Mouse (Mus musculus) midbrain, embryonic 15.5 days (tissue): ENCODE data around the gene Gpc6. TPM values are rescaled to one million over a fixed set of nuclear protein-coding genes. Genes with fewer than 3 reads are reported as not detected.

Source experiments
- ATAC-seq: fragments of 200-750 bp; cut with Nextera tagmentation; replicated peaks from 2 replicates; pipeline ENCODE4 v1.8.0; 2017; ENCODE audit warnings: moderate TSS enrichment
- H3K27ac ChIP-seq: fragments of 300-500 bp; sonication (generic); 2 replicates; pipeline ENCODE4 v1.5.1; 2015; ENCODE audit warnings: mild to moderate bottlenecking, inconsistent platforms
- H3K27me3 ChIP-seq: fragments of 300-500 bp; sonication (generic); replicated peaks from 2 replicates; pipeline ENCODE4 v1.6.1; 2015; ENCODE audit warnings: inconsistent platforms
- H3K36me3 ChIP-seq: fragments of 300-500 bp; sonication (generic); replicated peaks from 2 replicates; pipeline ENCODE4 v1.6.1; 2015; ENCODE audit warnings: inconsistent platforms
- H3K4me1 ChIP-seq: fragments of 300-500 bp; sonication (generic); 2 replicates; pipeline ENCODE4 v1.6.1; 2015; ENCODE audit warnings: inconsistent platforms
- H3K4me2 ChIP-seq: fragments of 300-500 bp; sonication (generic); 2 replicates; pipeline ENCODE4 v1.6.1; 2015; ENCODE audit warnings: inconsistent platforms, mild to moderate bottlenecking, moderate library complexity
- H3K4me3 ChIP-seq: fragments of 300-500 bp; sonication (generic); 2 replicates; pipeline ENCODE4 v1.5.1; 2015; ENCODE audit warnings: mild to moderate bottlenecking, inconsistent platforms
- H3K9ac ChIP-seq: fragments of 300-500 bp; sonication (generic); 2 replicates; pipeline ENCODE4 v1.6.1; 2015; ENCODE audit warnings: mild to moderate bottlenecking, inconsistent platforms
- H3K9me3 ChIP-seq: fragments of 300-500 bp; sonication (generic); 2 replicates; pipeline ENCODE4 v1.6.1; 2016; ENCODE audit warnings: inconsistent platforms
- WGBS: fragments of 180-500 bp; shearing (Covaris S2); methylation state at CpG from one replicate; pipeline ENCODE4 v1.1.7; 2015; ENCODE audit warnings: mixed read lengths; 5-methylcytosine and 5-hydroxymethylcytosine counted together
- polyA plus RNA-seq: library from polyadenylated mRNA; unstranded; fragments of >200 nt; fragmentation: Nextera tagmentation; extraction: Ambion mirVana; gene quantifications from 2 replicates; pipeline ENCODE4 v1.2.1, GENCODE M21; 2015

Gpc6 gene
- polyA plus RNA-seq, 1 experiment from 2014 or later: 21.1 TPM

DNA sequence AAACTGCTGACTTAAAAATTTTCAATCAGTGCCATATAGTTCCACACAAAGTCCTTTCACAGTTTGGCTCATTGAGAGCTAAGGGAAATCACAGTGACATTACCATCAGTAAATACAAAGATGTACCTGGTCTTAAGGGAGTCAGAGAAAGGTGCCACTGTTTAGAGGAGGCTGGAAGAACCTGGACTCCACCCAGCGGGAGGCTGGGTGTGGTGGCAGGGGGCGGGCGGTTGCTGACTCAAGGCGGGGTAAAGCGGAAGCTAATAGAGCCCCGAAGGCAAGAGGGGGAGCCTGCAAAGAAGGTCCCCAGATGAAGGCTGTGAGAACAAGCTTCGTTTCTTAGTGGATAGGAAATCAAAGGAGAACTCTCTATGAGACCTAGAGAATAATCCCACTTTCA, 861.5 kb downstream of the Gpc6 start:
- no peak for ATAC-seq
- Histone ChIP-seq H3K27ac (no peak overlapping the region), H3K4me1 (peaks cover 7% of the 10 kb centered on the region), H3K4me3 (no peak overlapping the region), H3K9me3 (no peaks in the 10 kb centered on the region), H3K27me3 (no peaks in the 10 kb centered on the region), H3K36me3 (no peaks in the 10 kb centered on the region), H3K4me2 (no peak overlapping the region; the same call in 1 of the 2 replicates), H3K9ac (no peak overlapping the region)
- 39% methylated on average over 7 of the region's 7 CpGs for WGBS

DNA sequence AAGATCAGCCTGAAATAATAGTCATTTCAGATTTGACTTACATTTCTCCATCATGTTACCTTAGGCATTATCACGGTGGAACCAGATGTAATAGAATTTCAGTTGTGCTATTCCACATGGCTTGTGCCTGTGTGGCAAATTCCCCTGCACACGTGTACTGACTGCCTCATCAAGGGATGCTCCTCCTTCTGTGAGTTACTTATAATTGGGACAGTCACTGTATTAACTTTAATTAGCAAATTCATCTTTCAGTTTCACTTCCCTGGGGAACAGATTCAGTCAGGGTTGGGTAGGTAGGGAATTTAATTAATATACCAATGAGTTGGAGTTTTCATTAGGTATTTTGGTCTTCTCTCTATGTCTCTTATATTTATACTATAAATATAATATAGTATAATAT, 869.8 kb downstream of the Gpc6 start:
- no peak overlapping the region for H3K9ac ChIP-seq
- H3K4me1 ChIP-seq: no peaks in the 10 kb centered on the region
- H3K36me3 ChIP-seq: no peaks in the 10 kb centered on the region
- H3K27ac ChIP-seq: no peak overlapping the region
- ATAC-seq: 0 out of 2 replicates have a peak, but pooled peaks have one; percentile 45
- no peaks in the 10 kb centered on the region for H3K27me3 ChIP-seq
- 55% methylated on average over 2 of the region's 2 CpGs for WGBS
- H3K4me3 ChIP-seq: no peak overlapping the region
- no peak overlapping the region for H3K4me2 ChIP-seq
- no peaks in the 10 kb centered on the region for H3K9me3 ChIP-seq

DNA sequence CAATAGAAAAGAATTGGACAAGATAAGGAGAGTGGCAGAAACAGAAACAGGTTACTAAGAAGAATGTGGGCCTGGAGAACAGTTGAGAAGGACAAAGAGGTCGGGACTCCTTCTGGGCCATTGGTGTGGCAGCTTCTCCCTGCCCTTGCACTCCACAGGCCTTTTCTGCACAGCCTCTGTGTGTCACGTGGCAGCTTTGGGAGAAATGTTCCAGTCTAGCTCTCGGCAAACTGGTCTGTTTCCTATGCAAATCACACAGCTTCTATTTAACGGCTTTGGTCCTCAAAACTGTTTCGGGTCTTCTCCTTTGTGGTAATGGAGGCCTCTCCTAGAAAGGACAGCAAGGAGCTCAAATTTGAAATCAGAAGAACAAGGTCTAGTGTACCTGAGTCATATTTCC, 871.5 kb downstream of the Gpc6 start:
- Histone ChIP-seq H3K4me1 (peaks cover 4% of the 10 kb centered on the region; the same call in 1 of the 2 replicates), H3K27ac (no peak overlapping the region), H3K4me3 (no peak overlapping the region), H3K36me3 (no peaks in the 10 kb centered on the region), H3K4me2 (no peak overlapping the region), H3K27me3 (no peaks in the 10 kb centered on the region), H3K9ac (no peak overlapping the region), H3K9me3 (no peaks in the 10 kb centered on the region)
- 70% methylated on average over 5 of the region's 5 CpGs for WGBS
- no peak for ATAC-seq

DNA sequence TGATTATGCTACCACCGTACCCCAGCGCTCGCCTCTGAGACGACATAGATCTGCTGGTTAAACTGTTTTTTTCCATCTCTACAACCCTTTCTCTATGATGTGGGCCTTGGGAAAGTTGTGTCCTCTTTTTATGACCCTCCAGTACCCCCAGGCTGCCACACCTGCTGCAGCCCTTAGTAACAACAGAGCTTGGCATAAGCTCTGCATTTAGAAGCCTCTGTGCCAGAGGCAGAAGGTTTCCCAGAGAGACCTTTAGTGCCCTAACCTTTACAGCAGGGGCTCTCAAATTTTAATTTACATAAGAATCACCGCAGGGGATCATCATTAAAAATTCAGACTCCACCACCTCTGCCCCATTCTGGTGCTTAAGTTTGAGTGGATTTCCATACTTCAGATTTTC, 875.3 kb downstream of the Gpc6 start:
- WGBS: 51% methylated on average over 5 of the region's 5 CpGs
- no peaks in the 10 kb centered on the region for H3K27me3 ChIP-seq

DNA sequence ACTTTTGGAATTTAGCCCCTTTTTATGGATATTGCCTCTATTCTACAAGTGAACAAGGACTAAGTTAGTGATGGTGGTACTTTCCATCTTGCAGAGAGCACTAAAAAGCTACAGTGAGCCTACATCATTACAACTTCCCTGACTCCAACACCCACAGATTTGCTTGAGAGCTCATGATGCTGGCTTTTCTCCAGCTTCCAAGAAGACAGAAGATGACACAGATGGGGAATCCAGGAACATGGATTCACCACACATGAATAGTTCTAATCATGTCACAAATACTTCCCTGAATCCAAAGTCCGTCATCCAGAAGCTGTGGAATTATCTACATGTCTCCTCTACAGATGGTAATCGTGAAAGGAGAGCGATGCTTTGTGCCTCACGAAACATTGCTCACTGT, 882.7 kb downstream of the Gpc6 start:
- WGBS: 94% methylated on average over 4 of the region's 4 CpGs

More for the DNA sequence above, 875.3 kb downstream of the Gpc6 start:
- Histone ChIP-seq H3K36me3 (no peaks in the 10 kb centered on the region), H3K9ac (no peak overlapping the region), H3K4me2 (no peak overlapping the region), H3K9me3 (no peaks in the 10 kb centered on the region), H3K4me3 (no peak overlapping the region), H3K27ac (no peak overlapping the region), H3K4me1 (peaks cover 4% of the 10 kb centered on the region; the same call in 1 of the 2 replicates)
- ATAC-seq: no peak

DNA sequence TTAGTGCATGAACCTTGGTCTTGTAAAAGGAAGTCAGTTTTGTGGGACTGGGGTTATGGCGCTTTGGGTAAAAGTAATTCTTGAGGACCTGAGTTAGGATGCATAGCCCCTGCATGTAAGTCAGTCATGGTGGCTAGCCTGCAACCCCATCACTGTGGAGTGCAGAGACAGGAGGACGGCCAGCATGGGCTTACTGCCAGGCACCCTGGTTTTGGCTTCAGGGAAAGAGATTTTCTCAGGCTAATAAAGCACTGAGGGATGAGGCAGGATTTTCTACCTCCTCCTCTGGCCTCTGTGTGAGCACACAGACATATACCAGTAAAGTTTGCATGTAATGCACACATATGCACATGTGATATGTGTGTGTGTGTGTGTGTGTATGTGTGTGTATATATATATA, 883.2 kb downstream of the Gpc6 start:
- Histone ChIP-seq H3K36me3 (no peaks in the 10 kb centered on the region), H3K4me1 (peaks cover 3% of the 10 kb centered on the region), H3K27ac (no peak overlapping the region), H3K9ac (no peak overlapping the region), H3K9me3 (no peaks in the 10 kb centered on the region), H3K4me3 (no peak overlapping the region), H3K4me2 (no peak overlapping the region), H3K27me3 (no peaks in the 10 kb centered on the region)
- no peak for ATAC-seq
- WGBS: 87% methylated on average over 2 of the region's 2 CpGs

More for the DNA sequence above, 882.7 kb downstream of the Gpc6 start:
- Histone ChIP-seq H3K4me2 (no peak overlapping the region), H3K4me1 (peaks cover 3% of the 10 kb centered on the region), H3K9ac (no peak overlapping the region), H3K36me3 (no peaks in the 10 kb centered on the region), H3K4me3 (no peak overlapping the region), H3K9me3 (no peaks in the 10 kb centered on the region), H3K27me3 (no peaks in the 10 kb centered on the region), H3K27ac (no peak overlapping the region)
- no peak for ATAC-seq

DNA sequence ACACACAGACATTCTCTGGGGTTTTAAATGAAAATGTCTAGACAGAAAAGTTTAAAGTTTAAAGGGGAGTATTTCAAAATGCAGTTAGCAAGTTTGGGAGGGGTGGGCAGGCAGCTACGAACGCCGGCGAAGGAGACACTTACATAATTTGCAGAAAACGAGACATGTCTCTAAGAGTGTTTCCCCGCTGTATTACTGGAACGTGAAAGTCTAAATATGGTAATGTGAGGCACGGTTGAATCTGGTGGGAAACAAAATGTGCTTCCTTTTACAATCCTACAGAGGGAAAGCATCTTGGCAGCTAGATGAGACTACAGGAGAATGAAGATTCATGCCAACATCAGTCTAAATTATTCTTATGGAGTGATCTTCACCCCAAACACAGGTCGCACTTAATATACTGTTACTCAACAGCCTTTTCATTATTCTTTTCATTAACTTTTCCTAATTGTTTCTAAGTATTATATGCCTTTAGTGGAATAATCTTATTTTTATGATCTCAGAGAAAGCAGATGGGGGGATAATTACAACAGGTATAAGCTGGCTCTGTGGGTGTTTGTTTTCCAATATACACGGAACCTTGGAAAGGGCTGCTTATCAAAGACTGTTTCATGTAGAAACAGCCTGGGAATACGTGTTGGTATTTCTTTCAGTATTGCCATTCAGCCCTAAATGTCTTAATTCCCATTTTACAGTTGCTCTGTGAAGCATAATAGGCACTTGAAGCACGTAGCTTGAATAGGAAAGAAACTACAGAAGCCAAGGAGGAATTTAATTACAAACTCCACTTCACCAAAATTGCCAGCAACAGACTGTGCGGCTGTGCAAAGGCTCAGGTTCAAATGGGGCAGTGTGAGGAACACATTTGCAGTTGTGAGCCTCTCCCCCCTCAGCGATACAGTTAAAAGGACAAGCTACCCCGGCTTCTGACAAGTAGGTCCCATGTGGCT, 885.5 kb downstream of the Gpc6 start:
- peak; percentile 56; the same call in 1 of the 2 replicates for ATAC-seq
- H3K4me1 ChIP-seq: peaks cover 3% of the 10 kb centered on the region
- no peaks in the 10 kb centered on the region for H3K9me3 ChIP-seq
- H3K9ac ChIP-seq: no peak overlapping the region
- no peaks in the 10 kb centered on the region for H3K27me3 ChIP-seq
- no peak overlapping the region for H3K4me3 ChIP-seq
- 59% methylated on average over 15 of the region's 15 CpGs for WGBS
- H3K27ac ChIP-seq: no peak overlapping the region
- H3K36me3 ChIP-seq: no peaks in the 10 kb centered on the region
- no peak overlapping the region for H3K4me2 ChIP-seq

DNA sequence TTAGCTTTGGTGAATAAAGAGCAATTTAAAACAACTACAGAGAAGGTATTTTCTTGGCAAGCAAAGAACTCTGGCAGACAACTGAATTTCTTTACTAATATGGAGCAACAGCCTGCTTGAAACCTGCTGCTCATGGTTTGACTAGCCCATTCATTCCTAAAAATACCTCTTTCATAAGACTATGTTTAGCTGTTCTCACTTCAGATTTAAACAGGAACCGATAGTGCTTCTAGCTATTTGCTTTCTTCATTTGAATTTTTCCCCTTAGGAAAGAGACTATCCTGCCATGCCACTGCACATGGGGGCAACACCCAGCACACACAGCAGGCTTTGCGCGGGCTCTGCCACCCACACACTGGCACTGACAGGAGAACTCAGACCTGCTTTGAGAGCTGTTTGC, 888.4 kb downstream of the Gpc6 start:
- H3K4me2 ChIP-seq: no peak overlapping the region
- peaks cover 3% of the 10 kb centered on the region for H3K4me1 ChIP-seq
- no peaks in the 10 kb centered on the region for H3K9me3 ChIP-seq
- H3K9ac ChIP-seq: no peak overlapping the region
- no peak overlapping the region for H3K27ac ChIP-seq
- no peaks in the 10 kb centered on the region for H3K36me3 ChIP-seq
- H3K27me3 ChIP-seq: no peaks in the 10 kb centered on the region
- H3K4me3 ChIP-seq: no peak overlapping the region
- 65% methylated on average over 3 of the region's 3 CpGs for WGBS
- ATAC-seq: no peak

DNA sequence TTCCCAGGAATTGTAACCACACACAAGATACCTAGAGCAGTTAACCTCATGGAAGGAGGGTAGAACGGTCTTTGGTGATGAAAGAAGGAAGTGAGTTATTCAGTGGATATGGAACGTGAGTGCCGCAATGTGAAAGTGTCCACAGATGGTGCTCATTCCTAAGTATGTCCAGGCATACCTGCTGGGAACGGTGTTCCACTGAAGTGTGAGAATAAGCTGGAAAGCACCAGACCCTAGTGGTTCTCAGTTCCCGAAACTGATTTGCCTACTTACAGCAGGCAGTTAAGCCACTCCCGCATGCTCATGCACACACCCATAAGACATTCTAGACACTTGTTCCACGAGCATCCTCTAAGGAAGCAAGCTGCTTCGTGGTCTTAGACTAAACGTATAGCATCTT, 890.9 kb downstream of the Gpc6 start:
- Histone ChIP-seq H3K9ac (no peak overlapping the region), H3K9me3 (no peaks in the 10 kb centered on the region), H3K27ac (no peak overlapping the region), H3K27me3 (no peaks in the 10 kb centered on the region), H3K4me3 (no peak overlapping the region), H3K36me3 (no peaks in the 10 kb centered on the region), H3K4me1 (no peaks in the 10 kb centered on the region), H3K4me2 (no peak overlapping the region)
- WGBS: 95% methylated on average over 9 of the region's 9 CpGs
- ATAC-seq: no peak

DNA sequence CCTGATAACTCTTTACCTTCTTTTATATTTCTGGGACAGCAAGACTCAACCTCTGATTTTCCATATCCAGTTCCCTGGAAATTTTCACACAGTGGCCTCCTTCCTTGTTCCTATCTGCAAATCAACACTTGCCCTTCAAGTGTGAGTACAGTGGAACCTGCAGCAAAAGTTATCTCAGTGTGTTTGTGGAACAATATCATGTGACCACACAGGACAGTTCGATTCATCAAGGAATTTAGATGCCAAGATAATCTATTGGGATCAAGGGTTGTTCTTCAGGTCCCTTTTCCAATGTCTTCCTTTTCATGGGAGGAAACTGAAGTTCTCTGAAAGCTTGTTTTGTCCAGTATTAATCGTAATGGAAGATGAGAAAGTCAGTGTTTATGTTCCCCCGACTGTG, 891.6 kb downstream of the Gpc6 start:
- H3K4me2 ChIP-seq: no peak overlapping the region
- no peaks in the 10 kb centered on the region for H3K9me3 ChIP-seq
- H3K27ac ChIP-seq: no peak overlapping the region
- WGBS: 92% methylated on average over 3 of the region's 3 CpGs
- no peaks in the 10 kb centered on the region for H3K27me3 ChIP-seq
- ATAC-seq: no peak
- H3K36me3 ChIP-seq: no peaks in the 10 kb centered on the region
- no peak overlapping the region for H3K9ac ChIP-seq
- no peaks in the 10 kb centered on the region for H3K4me1 ChIP-seq
- H3K4me3 ChIP-seq: no peak overlapping the region

DNA sequence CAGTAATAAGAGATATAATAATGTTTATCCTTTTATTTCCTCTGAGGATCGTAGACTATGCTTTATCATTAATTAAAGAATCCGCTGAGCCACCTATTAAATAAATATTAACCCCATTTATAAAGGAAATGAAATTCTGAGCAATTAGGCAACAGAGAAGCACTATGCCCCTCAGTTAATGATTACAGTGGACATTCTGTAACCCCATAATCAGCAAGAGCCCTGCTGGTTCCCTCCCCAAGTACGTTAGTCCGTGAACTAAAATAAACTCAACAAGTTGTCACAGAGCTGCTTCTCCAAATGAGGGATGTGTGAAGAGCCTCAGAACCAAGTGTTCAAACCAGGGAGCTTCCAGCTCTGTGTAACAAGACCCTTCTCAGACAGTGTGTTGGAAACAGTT, 892.1 kb downstream of the Gpc6 start:
- Histone ChIP-seq H3K4me3 (no peak overlapping the region), H3K9me3 (no peaks in the 10 kb centered on the region), H3K27me3 (no peaks in the 10 kb centered on the region), H3K4me2 (no peak overlapping the region), H3K4me1 (no peaks in the 10 kb centered on the region), H3K36me3 (no peaks in the 10 kb centered on the region), H3K9ac (no peak overlapping the region), H3K27ac (no peak overlapping the region)
- ATAC-seq: no peak
- 83% methylated on average over 4 of the region's 4 CpGs for WGBS

DNA sequence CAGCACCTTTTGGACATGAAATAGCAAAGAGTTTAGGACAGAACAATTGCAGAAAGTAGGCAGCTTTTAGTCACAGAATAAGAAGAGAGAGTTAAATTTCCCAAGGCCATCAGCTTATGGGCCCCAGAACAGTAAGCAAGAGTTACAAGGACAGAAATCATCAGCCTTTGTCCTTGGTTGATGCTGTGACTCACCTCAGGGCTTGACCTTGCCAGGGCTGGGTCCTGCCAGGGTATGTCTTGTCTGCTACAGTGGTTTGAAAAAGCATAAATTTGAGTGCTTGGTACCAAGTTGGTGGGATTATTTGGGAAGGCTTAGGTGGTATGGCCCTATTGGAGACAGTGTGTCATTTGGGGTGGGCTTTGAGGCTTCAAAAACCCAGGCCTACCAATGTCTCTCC, 899.4 kb downstream of the Gpc6 start:
- no peaks in the 10 kb centered on the region; the same call in 1 of the 2 replicates for H3K9me3 ChIP-seq
- H3K9ac ChIP-seq: no peak overlapping the region
- no peaks in the 10 kb centered on the region for H3K4me1 ChIP-seq
- no peak overlapping the region for H3K4me2 ChIP-seq
- H3K27ac ChIP-seq: no peak overlapping the region
- H3K4me3 ChIP-seq: no peak overlapping the region
- no peaks in the 10 kb centered on the region for H3K36me3 ChIP-seq
- H3K27me3 ChIP-seq: no peaks in the 10 kb centered on the region
- no peak for ATAC-seq
